Mouse (Mus musculus) forebrain, embryonic 16.5 days (tissue): Measurements from ENCODE around the gene Gabpb2. TPM values are rescaled to one million over a fixed set of nuclear protein-coding genes. Genes with fewer than 3 reads are reported as not detected.
A peak's percentile ranks its signal among the peaks of the same experiment; 100 is the strongest.
"Not testable (repeated sequence)": the region's sequence is repeated elsewhere in the genome, so short reads cannot be mapped to it uniquely, and the experiment has no call there.

Experiments used
- ATAC-seq: fragments of 200-750 bp; cut with Nextera tagmentation; 2 replicates; pipeline ENCODE4 v1.8.0; 2017; ENCODE audit warnings: mild to moderate bottlenecking, moderate library complexity
- H3K27ac ChIP-seq: fragments of 300-500 bp; sonication (generic); 2 replicates; pipeline ENCODE4 v1.5.1; 2014; ENCODE audit warnings: low read length, control low read depth
- H3K27me3 ChIP-seq: fragments of 300-500 bp; sonication (generic); replicated peaks from 2 replicates; pipeline ENCODE4 v1.6.1; 2014; ENCODE audit warnings: low read length; ENCODE audit not compliant: control insufficient read depth, insufficient read depth
- H3K36me3 ChIP-seq: fragments of 300-500 bp; sonication (generic); 2 replicates; pipeline ENCODE4 v1.6.1; 2014; ENCODE audit not compliant: control insufficient read depth, insufficient read depth
- H3K4me1 ChIP-seq: fragments of 300-500 bp; sonication (generic); replicated peaks from 2 replicates; pipeline ENCODE4 v1.6.1; 2014; ENCODE audit warnings: low read length; ENCODE audit not compliant: control insufficient read depth, insufficient read depth
- H3K4me2 ChIP-seq: fragments of 300-500 bp; sonication (generic); 2 replicates; pipeline ENCODE4 v1.6.1; 2014; ENCODE audit warnings: mild to moderate bottlenecking, low read length, control low read depth
- H3K4me3 ChIP-seq: fragments of 300-500 bp; sonication (generic); replicated peaks from 2 replicates; pipeline ENCODE4 v1.5.1; 2014; ENCODE audit warnings: mild to moderate bottlenecking, low read length, control low read depth
- H3K9ac ChIP-seq: fragments of 300-500 bp; sonication (generic); replicated peaks from 2 replicates; pipeline ENCODE4 v1.6.1; 2014; ENCODE audit warnings: low read depth, low read length, control low read depth
- H3K9me3 ChIP-seq: fragments of 300-500 bp; sonication (generic); 2 replicates; pipeline ENCODE4 v1.6.1; 2016; ENCODE audit warnings: low read length; ENCODE audit not compliant: control insufficient read depth
- WGBS: fragments of 180-500 bp; shearing (Covaris S2); extraction: QIAGEN DNeasy Blood & Tissue Kit; methylation state at CpG from one replicate; pipeline ENCODE4 v1.1.7; 2014; 5-methylcytosine and 5-hydroxymethylcytosine counted together
- polyA plus RNA-seq: library from polyadenylated mRNA; unstranded; fragments of >200 nt; fragmentation: Nextera tagmentation; extraction: Ambion mirVana; gene quantifications from 2 replicates; pipeline ENCODE4 v1.2.1, GENCODE M21; 2015

Gabpb2 gene
- polyA plus RNA-seq, 1 experiment from 2014 or later, result 5.6 TPM

DNA sequence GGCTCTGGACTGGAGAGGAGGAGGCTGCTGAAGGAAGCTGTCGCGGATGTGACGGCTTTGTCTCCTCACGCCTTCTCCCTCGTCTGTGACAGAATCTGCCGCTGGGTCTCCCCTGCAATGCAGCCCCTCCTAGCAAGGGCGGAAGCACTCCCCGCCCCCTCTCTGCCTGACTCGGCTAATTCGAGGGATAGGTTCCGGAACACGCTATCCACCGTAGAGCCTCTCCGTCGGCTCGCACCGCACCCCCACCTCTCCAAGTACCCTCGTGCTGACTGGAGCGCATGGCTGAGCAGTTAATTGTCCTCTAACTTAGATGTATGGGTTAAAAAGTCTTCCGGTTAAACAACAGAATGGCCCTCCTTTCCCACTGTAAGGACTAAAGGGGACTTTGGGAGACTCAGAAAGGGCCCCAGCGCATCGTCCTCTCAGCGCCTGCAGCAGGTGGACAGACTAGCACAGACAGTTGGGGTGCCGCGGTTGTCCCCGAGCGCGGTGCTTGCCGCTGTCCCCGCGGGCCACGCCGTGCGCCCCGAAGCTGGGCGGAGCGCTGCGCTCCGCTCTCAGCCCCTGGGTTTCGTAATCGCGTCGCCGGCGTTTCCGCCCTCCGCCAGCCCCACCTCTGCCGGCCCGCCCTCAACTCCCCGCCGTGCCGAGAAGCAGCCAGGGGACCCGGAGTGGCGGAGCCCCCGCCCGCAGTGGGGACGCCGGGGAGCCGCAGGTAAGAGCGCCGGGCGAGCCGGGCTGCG lies 10.6 kb upstream of the Gabpb2 start, which contains the start of gene Cdc42se1:
TSS of gene Cdc42se1 (plus strand) at position 585 of the 746 bp plus-strand sequence.
- Histone ChIP-seq H3K4me1 (peaks cover 48% of the 10 kb centered on the region), H3K27me3 (no peaks in the 10 kb centered on the region), H3K4me2 (peak within 1 kb of the TSS; percentile 74), H3K36me3 (peaks cover 22% of the 10 kb centered on the region), H3K9ac (peak within 1 kb of the TSS; percentile 91), H3K27ac (peak within 1 kb of the TSS; percentile 98), H3K9me3 (no peaks in the 10 kb centered on the region), H3K4me3 (peak within 1 kb of the TSS; percentile 84)
- ATAC-seq, result peak; percentile 92
- WGBS, result under 1% methylated on average over 59 of the region's 64 CpGs

DNA sequence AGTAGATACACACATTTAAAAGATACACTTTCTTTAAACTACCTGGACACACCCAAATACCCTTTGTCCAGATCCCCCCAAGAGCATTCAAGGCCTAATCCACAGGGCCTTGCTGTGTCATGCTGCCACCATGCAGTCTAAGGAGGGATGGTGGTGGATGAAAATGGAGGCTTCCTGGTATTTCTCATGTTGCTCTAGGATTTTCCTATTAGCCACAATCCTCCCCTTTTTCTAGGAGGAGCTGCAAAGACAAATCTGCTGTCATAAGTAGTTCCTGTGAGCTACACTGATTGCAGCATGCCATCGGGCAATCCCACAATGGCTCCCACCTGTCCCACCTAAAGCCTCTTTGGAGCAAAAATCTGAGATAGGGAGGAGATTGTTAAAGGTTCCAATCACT lies 9.5 kb upstream of the Gabpb2 start:
- H3K9me3 ChIP-seq, result no peaks in the 10 kb centered on the region
- no peaks in the 10 kb centered on the region for H3K27me3 ChIP-seq
- H3K4me2 ChIP-seq, result peak overlapping the region; percentile 74
- H3K36me3 ChIP-seq, result peaks cover 22% of the 10 kb centered on the region
- peak overlapping the region; percentile 98 for H3K27ac ChIP-seq
- H3K9ac ChIP-seq, result peak overlapping the region; percentile 91
- peaks cover 57% of the 10 kb centered on the region for H3K4me1 ChIP-seq
- peak overlapping the region; percentile 84 for H3K4me3 ChIP-seq
- ATAC-seq, result no peak
- WGBS, result 0% methylated on average over 1 of the region's 1 CpGs

DNA sequence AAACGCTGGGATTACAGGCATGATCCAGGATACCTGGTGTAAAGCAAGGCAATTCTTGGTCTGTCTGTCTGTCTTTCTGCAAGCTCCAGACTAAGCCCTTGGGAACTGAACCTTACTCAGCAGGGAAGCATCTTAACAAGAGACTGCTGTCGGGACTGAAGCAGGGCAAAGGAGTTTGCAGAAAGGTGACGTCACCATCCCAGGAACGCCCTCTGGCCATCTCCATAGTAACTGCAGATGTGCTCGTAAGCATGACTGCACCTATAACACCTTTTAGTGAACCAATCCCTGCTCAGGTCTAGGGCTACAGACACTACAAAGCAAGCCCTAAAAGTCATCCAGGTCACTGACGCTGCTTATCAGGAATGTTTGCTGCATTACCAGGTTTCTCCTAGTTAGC lies 6.6 kb upstream of the Gabpb2 start:
- no peak for ATAC-seq
- Histone ChIP-seq H3K36me3 (peaks cover 31% of the 10 kb centered on the region), H3K9me3 (no peaks in the 10 kb centered on the region), H3K27ac (no peak overlapping the region), H3K27me3 (no peaks in the 10 kb centered on the region), H3K4me3 (no peak overlapping the region), H3K4me1 (peaks cover 37% of the 10 kb centered on the region), H3K4me2 (peak overlapping the region; percentile 28), H3K9ac (no peak overlapping the region)
- WGBS, result 11% methylated on average over 6 of the region's 6 CpGs

DNA sequence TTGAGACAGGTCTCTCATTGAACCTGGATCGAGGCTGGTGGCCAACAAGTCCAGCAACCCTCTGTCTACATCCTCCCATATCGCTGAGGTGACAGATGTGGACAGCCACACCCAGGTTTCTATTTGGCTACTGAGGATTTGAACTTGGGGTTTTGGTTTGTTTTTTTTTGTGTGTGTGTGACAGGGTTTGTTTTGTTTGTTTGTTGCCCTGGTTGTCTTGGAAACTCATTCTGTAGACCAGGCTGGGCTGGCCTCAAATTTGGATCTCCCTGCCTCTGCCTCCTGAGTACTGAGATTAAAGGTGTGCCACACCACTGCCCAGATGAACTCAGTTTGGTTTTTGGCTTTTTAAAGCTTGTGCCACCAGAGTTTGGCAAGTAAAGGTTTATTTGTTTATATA lies 5.3 kb upstream of the Gabpb2 start:
- Histone ChIP-seq H3K4me3 (no peak overlapping the region), H3K4me1 (peaks cover 40% of the 10 kb centered on the region), H3K4me2 (no peak overlapping the region), H3K36me3 (peaks cover 33% of the 10 kb centered on the region), H3K9me3 (no peaks in the 10 kb centered on the region), H3K27ac (no peak overlapping the region), H3K27me3 (no peaks in the 10 kb centered on the region), H3K9ac (no peak overlapping the region)
- ATAC-seq, result no peak
- 95% methylated on average over 2 of the region's 2 CpGs for WGBS

DNA sequence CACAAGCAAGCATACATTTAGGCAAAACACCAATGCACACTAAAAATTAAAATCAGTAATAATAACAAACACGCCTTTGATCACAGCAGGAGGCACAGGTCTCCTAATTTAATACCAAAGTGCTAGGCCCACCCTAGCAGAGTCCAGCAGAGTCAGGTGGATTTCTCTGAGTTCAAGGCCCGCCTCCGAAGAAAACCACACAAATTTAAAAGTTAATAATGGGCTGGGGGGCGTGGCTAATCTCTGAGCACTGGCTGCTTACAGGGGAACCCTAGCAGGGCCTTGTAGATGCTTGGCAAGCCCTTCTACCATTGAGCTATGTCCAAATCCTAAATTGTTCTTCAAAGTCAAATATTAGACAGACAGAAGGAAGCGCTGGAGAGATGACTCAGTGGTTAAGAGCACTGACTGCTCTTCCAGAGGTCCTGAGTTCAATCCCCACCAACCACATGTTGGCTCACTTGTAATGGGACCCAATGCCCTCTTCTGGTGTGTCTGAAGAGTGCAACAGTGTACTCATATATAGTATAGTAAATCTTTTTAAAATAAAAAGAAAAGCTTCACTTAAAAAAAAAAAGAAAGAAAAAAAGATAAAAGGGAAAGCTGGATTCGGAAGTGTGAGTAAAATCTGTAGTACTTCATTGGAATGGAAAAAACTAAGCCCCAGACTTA lies 886 bp upstream of the Gabpb2 start:
- H3K9ac ChIP-seq, result no peak overlapping the region
- ATAC-seq, result no peak
- no peaks in the 10 kb centered on the region for H3K27me3 ChIP-seq
- H3K36me3 ChIP-seq, result peaks cover 30% of the 10 kb centered on the region
- peak overlapping the region; percentile 77; the same call in 1 of the 2 replicates for H3K4me3 ChIP-seq
- H3K4me2 ChIP-seq, result peak overlapping the region; percentile 67
- H3K9me3 ChIP-seq, result no peaks in the 10 kb centered on the region
- peak overlapping the region; percentile 97 for H3K27ac ChIP-seq
- 84% methylated on average over 6 of the region's 6 CpGs for WGBS
- H3K4me1 ChIP-seq, result peaks cover 24% of the 10 kb centered on the region

DNA sequence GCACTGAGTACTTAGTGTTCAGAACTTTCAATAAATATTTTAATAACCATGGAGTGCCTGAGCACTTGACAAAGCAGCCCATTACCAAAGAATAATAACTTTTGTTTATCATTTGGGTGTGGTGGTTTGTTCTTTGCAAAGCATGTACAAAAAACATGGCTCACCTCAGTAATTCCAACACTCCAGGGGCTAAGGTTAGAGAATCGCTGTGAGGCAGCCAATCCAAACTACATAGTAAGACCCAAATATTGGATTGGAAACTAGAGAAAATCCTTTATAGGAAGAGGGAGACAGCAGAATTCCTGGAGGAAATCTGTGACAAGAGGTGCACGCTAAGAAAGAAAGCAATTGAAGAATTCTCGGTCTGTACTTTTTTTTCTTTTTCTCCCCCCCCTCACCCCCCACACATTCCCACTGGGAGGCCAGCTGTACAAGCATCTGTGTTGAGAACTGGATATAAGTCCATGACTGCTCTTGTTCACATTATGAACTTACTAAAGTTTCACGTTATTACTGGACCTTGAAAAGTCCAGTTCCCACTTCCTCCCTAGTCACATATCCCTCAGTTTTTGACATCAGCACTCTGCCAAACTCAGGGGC lies 961 bp downstream of the Gabpb2 start:
- ATAC-seq, result no peak
- peak overlapping the region; percentile 97 for H3K27ac ChIP-seq

DNA sequence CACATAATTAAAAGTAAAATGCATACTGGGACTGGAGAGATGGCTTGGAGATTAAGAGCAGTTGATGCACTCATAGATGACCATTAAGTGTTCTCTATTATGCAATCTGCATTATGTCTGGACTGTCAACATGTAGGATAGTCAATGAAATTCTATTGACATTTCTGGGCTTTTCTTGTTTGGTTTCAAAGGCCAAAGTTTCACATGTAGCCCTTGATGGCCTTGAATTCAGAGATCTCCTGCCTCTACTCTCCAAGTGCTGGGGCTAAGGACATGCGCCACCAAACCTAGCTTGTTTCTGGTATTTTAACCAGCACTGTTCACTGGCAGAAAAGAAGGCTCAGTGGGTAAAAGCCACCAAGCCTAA lies 4.1 kb downstream of the Gabpb2 start:
- Histone ChIP-seq H3K36me3 (0 out of 2 replicates have a peak, but pooled peaks cover 4% of the 10 kb centered on the region), H3K27me3 (no peaks in the 10 kb centered on the region), H3K4me2 (no peak overlapping the region), H3K9ac (no peak overlapping the region), H3K4me3 (no peak overlapping the region), H3K9me3 (no peaks in the 10 kb centered on the region), H3K27ac (no peak overlapping the region), H3K4me1 (peaks cover 14% of the 10 kb centered on the region)
- 93% methylated on average over 1 of the region's 1 CpGs for WGBS
- no peak for ATAC-seq

More for the DNA sequence above, 961 bp downstream of the Gabpb2 start:
- Histone ChIP-seq H3K4me2 (peak overlapping the region; percentile 67), H3K4me3 (peak overlapping the region; percentile 77), H3K27me3 (no peaks in the 10 kb centered on the region), H3K9me3 (no peaks in the 10 kb centered on the region), H3K4me1 (peaks cover 14% of the 10 kb centered on the region), H3K36me3 (peaks cover 17% of the 10 kb centered on the region), H3K9ac (peak overlapping the region; percentile 89)
- 16% methylated on average over 4 of the region's 4 CpGs for WGBS

DNA sequence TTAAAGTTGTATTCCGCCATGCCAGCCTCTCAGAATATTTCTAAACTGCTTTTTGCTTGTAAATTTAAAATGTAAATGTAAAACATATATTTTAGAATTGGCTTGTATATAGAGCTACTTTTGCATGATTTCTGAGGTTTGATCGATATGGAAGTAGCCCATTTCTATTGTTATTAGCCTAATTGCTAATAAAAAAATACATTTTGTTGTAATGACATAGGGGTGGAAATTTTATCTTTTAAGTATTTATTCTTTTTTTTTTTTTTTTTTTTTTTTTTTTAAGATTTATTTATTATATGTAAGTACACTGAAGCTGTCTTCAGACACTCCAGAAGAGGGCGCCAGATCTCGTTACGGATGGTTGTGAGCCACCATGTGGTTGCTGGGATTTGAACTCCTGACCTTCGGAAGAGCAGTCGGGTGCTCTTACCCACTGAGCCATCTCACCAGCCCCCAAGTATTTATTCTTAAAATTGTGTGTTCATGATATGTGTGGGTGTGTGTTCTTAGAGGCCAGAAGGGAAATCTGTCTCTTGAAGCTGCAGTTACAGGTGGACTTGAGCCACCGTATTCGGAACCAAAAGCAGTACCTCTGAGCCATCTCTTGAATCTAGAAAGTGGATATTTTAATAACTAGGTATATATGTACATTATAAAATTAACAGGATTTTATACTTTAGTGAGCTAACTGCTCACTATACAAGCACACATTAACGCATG lies 4.7 kb downstream of the Gabpb2 start:
- H3K4me1 ChIP-seq, result peaks cover 11% of the 10 kb centered on the region
- not testable (repeated sequence) for H3K4me2 ChIP-seq, ATAC-seq, H3K27me3 ChIP-seq, H3K9me3 ChIP-seq, H3K4me3 ChIP-seq, H3K36me3 ChIP-seq, H3K9ac ChIP-seq, H3K27ac ChIP-seq
- WGBS, result 94% methylated on average over 7 of the region's 10 CpGs

DNA sequence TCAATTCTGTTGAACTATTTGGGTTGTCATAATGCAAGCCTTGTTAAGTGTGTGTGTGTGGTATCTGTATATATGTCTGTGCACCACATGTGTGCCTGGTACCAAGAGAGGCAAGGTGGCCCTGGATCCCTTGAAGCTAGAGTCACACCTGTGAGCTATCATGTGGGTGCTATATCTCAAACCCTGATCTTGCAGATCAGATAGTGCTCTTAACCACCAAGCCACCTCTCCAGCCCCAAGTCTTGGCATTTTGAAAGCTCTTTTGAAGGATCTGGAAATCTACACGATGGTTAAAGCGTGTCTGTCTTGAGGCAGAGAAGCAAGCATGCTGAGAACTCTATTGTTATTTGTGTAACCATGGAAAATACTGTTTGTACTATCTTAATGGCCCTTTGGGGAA lies 7.1 kb downstream of the Gabpb2 start:
- H3K36me3 ChIP-seq, result peaks cover 6% of the 10 kb centered on the region
- no peaks in the 10 kb centered on the region for H3K9me3 ChIP-seq
- no peak overlapping the region for H3K4me3 ChIP-seq
- H3K4me1 ChIP-seq, result no peaks in the 10 kb centered on the region
- no peak for ATAC-seq
- no peaks in the 10 kb centered on the region for H3K27me3 ChIP-seq
- H3K27ac ChIP-seq, result no peak overlapping the region
- WGBS, result 68% methylated on average over 2 of the region's 2 CpGs
- no peak overlapping the region for H3K9ac ChIP-seq
- H3K4me2 ChIP-seq, result no peak overlapping the region
